Mouse (Mus musculus) ES-E14 (cell line): ENCODE results near the gene Slc17a9. TPM values are rescaled to one million over a fixed set of nuclear protein-coding genes. Genes with fewer than 3 reads are reported as not detected.

Experiments used
- DNase-seq: peaks from one replicate; pipeline ENCODE4 v3.0.0-alpha.2; 2013; ENCODE audit warnings: low read depth, low spot score
- H3K27ac ChIP-seq: 2 replicates; pipeline ENCODE4 v1.5.1; 2012; ENCODE audit warnings: low read depth, mild to moderate bottlenecking, low read length, moderate library complexity, mixed read lengths; ENCODE audit not compliant: poor library complexity, insufficient read depth, severe bottlenecking
- H3K36me3 ChIP-seq: 2 replicates; pipeline ENCODE4 v1.6.1; 2012; ENCODE audit warnings: mild to moderate bottlenecking, low read length, moderate library complexity, mixed read lengths; ENCODE audit not compliant: control insufficient read depth, poor library complexity, insufficient read depth, severe bottlenecking
- H3K4me1 ChIP-seq, 2 experiments: fragments of 150-350 bp in 1 of 2; sonication (generic) in 1 of 2; 2 replicates each; pipeline ENCODE4 v1.6.1; 2012; ENCODE audit warnings: low read length in 2 of 2, mild to moderate bottlenecking in 1 of 2, mixed read lengths in 1 of 2; ENCODE audit not compliant: control insufficient read depth in 2 of 2, insufficient read depth in 2 of 2, poor library complexity in 1 of 2
- H3K4me3 ChIP-seq, 2 experiments: fragments of 150-350 bp in 1 of 2; sonication (generic) in 1 of 2; 2 replicates each; pipeline ENCODE4 v1.5.1; 2012; ENCODE audit warnings: low read length in 2 of 2, low read depth in 1 of 2, mild to moderate bottlenecking in 1 of 2, mixed read lengths in 1 of 2; ENCODE audit not compliant: insufficient read depth in 1 of 2, poor library complexity in 1 of 2, severe bottlenecking in 1 of 2
- H3K9ac ChIP-seq: 2 replicates; pipeline ENCODE4 v1.6.1; 2012; ENCODE audit warnings: low read depth, mild to moderate bottlenecking, low read length, mixed read lengths; ENCODE audit not compliant: poor library complexity, insufficient read depth, severe bottlenecking
- H3K9me3 ChIP-seq: fragments of 150-350 bp; sonication (generic); 2 replicates; pipeline ENCODE4 v1.6.1; 2012; ENCODE audit warnings: low read depth, mild to moderate bottlenecking, low read length; ENCODE audit not compliant: control insufficient read depth, insufficient read depth
- CHD2 ChIP-seq: IDR thresholded peaks from 2 replicates; pipeline ENCODE4 v1.6.1; 2014; ENCODE audit warnings: mild to moderate bottlenecking, low read depth, low read length, inconsistent platforms
- HCFC1 ChIP-seq: IDR thresholded peaks from 2 replicates; pipeline ENCODE4 v1.6.1; 2012; ENCODE audit warnings: low read length, inconsistent platforms, borderline replicate concordance; ENCODE audit not compliant: insufficient read depth
- MAFK ChIP-seq: IDR thresholded peaks from 2 replicates; pipeline ENCODE4 v1.6.1; 2014; ENCODE audit warnings: mild to moderate bottlenecking, low read depth, low read length, inconsistent platforms; ENCODE audit not compliant: insufficient read depth
- ZC3H11A ChIP-seq: IDR thresholded peaks from 2 replicates; pipeline ENCODE4 v1.6.1; 2012; ENCODE audit warnings: low read depth, mild to moderate bottlenecking, inconsistent platforms, low read length, borderline replicate concordance
- ZNF384 ChIP-seq: IDR thresholded peaks from 2 replicates; pipeline ENCODE4 v1.6.1; 2012; ENCODE audit warnings: low read depth, low read length, inconsistent platforms
- in situ Hi-C, 2 experiments: fragments of 600-800 bp; cut with MboI; formaldehyde crosslinking; loops; one replicate each; pipeline ENCODE4 v1.15.1; 2025; ENCODE audit warnings: low sequenced_read_pairs in 2 of 2, inconsistent platforms in 1 of 2; ENCODE audit not compliant: unreplicated experiment in 2 of 2
- total RNA-seq: library from RNA; depleted of rRNA; stranded (reverse); fragments of 300-350 nt; gene quantifications from 2 replicates; pipeline ENCODE4 v1.2.3, GENCODE M21; 2012; rRNA removed

The Slc17a9 gene
- total RNA-seq, 1 experiment: 12.0 TPM

DNA sequence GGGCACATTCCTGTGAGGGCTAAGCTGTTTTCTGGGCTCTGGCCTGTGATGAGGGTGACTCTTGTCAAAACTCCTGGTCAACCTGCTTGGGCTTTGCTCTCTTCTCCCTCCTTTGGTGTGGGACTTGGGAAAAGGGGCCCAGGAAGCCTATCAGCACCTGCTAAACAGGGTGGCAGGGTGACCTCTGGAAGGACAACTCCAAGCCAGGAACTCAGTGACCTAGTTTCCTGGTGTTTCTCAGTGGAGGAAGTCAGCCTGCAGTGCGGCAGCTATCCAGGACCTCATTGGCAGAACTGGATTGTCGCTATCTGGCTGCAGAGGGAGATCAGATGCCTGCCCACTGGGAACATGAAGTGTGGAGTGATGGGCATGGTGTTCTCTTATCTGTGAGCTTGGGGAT, 63.3 kb downstream of the Slc17a9 start:
- TF ChIP-seq ZNF384 (no peak), CHD2 (no peak), HCFC1 (no peak), ZC3H11A (no peak), MAFK (no peak)
- H3K9me3 ChIP-seq: no peaks in the 10 kb centered on the region
- in situ Hi-C loops: loop anchor here in 1 of 2 experiments (25.0 kb wide), 1 partner anchor 226 kb away; no protein-coding TSS in a partner anchor
- H3K4me3 ChIP-seq: no peak overlapping the region
- no peaks in the 10 kb centered on the region for H3K36me3 ChIP-seq
- no peak overlapping the region for H3K9ac ChIP-seq
- no peak overlapping the region for H3K27ac ChIP-seq
- 0 out of 4 replicates have a peak, but pooled peaks cover 0 to 2% of the 10 kb centered on the region in 2 experiments for H3K4me1 ChIP-seq
- DNase-seq: no peak

DNA sequence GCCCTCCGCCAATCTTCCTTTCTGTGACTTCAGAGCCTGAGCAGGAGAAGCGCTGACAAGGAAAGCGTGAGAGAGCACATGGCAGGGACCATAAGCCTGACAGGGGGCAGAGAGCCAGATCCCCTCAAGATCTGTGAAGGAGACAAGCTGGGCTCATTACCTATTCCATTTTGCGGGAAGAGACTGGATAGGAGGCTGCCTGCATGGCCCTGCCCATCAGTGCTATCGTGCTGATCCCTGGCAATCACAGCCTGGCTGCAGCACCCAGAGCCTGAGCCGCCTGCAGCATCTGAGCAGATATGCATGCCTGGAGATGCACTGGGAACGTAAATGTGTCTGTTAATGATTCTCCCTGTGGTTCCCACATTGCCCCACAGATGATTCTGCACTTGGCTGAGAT, 63.8 kb downstream of the Slc17a9 start:
- no peak for DNase-seq
- no peak overlapping the region for H3K9ac ChIP-seq
- 0 out of 4 replicates have a peak, but pooled peaks cover 0 to 2% of the 10 kb centered on the region in 2 experiments for H3K4me1 ChIP-seq
- H3K9me3 ChIP-seq: no peaks in the 10 kb centered on the region
- no peak overlapping the region for H3K27ac ChIP-seq
- in situ Hi-C loops: loop anchor here in 1 of 2 experiments (25.0 kb wide), 1 partner anchor 227 kb away; no protein-coding TSS in a partner anchor
- H3K4me3 ChIP-seq: no peak overlapping the region
- H3K36me3 ChIP-seq: no peaks in the 10 kb centered on the region
- TF ChIP-seq MAFK (no peak), ZNF384 (no peak)

GRCm38 (mm10) chr2:180791674-180792073, 66.6 kb downstream of the Slc17a9 start:
- H3K9me3 ChIP-seq: no peaks in the 10 kb centered on the region
- no peaks in the 10 kb centered on the region for H3K36me3 ChIP-seq
- H3K9ac ChIP-seq: no peak overlapping the region
- H3K4me3 ChIP-seq: no peak overlapping the region
- H3K4me1 ChIP-seq: 0 out of 4 replicates have a peak, but pooled peaks cover 0 to 2% of the 10 kb centered on the region in 2 experiments
- H3K27ac ChIP-seq: no peak overlapping the region
- DNase-seq: no peak
- in situ Hi-C loops: loop anchor here in 1 of 2 experiments (25.0 kb wide), 1 partner anchor 229 kb away; no protein-coding TSS in a partner anchor
- TF ChIP-seq ZC3H11A (no peak), ZNF384 (no peak)

Other genes with a start within 250 kb of the Slc17a9 start
- 0.09 TPM in 1 of 2 replicates, not detected in the other for gene Ntsr1, start 225.3 kb upstream of the Slc17a9 start, total RNA-seq
- 27.2 and 30.9 TPM in 2 replicates for gene Mrgbp, start 144.0 kb upstream of the Slc17a9 start, total RNA-seq
- 31.5 and 39.2 TPM in 2 replicates for gene Ogfr, start 136.0 kb upstream of the Slc17a9 start, total RNA-seq
- 5.4 and 7.9 TPM in 2 replicates for gene Col9a3, start 127.5 kb upstream of the Slc17a9 start, total RNA-seq
- gene Tcfl5, start 82.6 kb upstream of the Slc17a9 start, total RNA-seq: 36.0 and 44.9 TPM in 2 replicates
- gene Dido1, start 15.3 kb upstream of the Slc17a9 start, total RNA-seq: 84.7 and 90.6 TPM in 2 replicates
- 57.8 and 64.7 TPM in 2 replicates for gene Gid8, start 15.1 kb upstream of the Slc17a9 start, total RNA-seq
- gene Bhlhe23, start 51.6 kb downstream of the Slc17a9 start, total RNA-seq: 0.11 and 0.18 TPM in 2 replicates
- gene Ythdf1, start 195.7 kb downstream of the Slc17a9 start, total RNA-seq: 53.8 and 58.4 TPM in 2 replicates
- gene Birc7, start 203.8 kb downstream of the Slc17a9 start, total RNA-seq: 2.1 and 3.7 TPM in 2 replicates
- gene Nkain4, start 229.4 kb downstream of the Slc17a9 start, total RNA-seq: 7.8 and 12.4 TPM in 2 replicates
- 46.7 and 55.0 TPM in 2 replicates for gene Arfgap1, start 242.0 kb downstream of the Slc17a9 start, total RNA-seq